Mouse (Mus musculus): ENCODE results near the gene Stil. TPM values are rescaled to one million over a fixed set of nuclear protein-coding genes. Genes with fewer than 3 reads are reported as not detected.

Gene Stil
- total and polyA plus RNA-seq, 3 experiments = 0.13 to 0.58 (median 0.31) TPM

GRCm38 (mm10) chr4:115083031-115083430 lies 83.1 kb downstream of the Stil start:
- DNase-seq = no peak

DNA sequence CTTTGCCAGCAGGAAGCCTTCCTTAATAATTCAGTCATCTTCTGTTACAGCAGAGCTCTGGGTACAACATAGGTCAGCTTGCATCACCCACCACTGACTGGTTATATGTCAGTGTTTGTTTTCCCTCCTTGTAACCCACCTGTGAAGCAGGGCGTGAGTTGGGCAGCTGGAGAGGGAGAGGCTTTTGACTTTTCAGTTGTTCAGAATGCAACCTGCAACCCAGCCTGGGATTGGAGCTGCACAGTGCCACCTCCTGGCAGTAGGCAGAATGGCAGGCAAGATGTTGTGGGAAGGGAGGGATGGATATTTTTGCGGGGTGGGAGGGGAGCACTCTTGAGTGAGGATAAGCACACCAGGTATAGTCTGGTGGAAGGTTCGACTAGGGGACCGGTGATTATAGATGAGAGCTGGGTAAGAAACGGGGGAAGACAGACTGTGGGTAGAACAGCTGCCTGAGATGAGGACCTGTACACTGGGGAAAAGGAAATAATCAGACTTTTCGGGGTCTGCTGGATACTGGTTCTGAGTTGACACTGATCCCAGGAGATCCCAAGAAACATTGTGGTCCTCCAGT lies 85.7 kb downstream of the Stil start:
- peak; percentile 57 for DNase-seq

GRCm38 (mm10) chr4:115086257-115086656 lies 86.3 kb downstream of the Stil start:
- DNase-seq = no peak

- no peak for DNase-seq
Measured at GRCm38 (mm10) chr4:115086763-115087415, 86.9 kb downstream of the Stil start.

DNA sequence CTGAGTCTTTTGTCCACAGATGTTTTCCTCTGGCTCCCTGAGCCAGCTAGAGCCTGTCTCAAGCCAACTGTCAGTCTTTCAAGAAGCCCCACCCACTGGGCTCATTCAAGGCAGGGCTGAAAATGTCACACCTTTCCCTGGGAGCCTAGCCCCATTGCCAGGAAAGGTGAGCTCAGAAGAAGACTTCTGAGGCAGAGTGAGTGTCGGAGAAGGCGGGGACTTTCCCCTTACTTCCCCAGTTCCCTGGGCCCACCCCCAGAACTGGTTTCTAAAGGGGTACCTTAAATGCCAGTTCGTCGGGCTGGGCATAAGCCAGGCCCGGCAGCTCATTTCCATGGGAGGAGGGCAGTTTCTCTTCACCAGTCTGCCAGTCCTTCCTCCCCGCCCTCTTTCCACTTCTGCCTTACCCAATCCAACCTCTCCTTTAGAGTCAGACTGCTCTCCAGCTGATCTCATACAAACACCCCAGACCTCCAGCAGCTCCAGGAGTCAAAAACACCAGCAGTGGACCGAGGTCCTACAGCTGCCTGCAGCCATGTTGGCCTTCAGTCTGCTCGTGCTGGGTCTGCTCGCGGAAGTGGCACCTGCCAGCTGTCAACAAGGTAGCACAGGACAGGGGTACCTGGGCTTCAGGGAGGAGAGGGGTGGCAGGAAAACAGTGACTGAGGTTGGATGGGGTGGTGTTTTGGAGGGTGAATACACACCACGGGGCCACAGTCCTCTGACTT lies 88.8 kb downstream of the Stil start, which contains the start of gene Pdzk1ip1:
TSS of gene Pdzk1ip1 (plus strand) at position 98 of the 728 bp plus-strand sequence.
- no peak for DNase-seq

DNA sequence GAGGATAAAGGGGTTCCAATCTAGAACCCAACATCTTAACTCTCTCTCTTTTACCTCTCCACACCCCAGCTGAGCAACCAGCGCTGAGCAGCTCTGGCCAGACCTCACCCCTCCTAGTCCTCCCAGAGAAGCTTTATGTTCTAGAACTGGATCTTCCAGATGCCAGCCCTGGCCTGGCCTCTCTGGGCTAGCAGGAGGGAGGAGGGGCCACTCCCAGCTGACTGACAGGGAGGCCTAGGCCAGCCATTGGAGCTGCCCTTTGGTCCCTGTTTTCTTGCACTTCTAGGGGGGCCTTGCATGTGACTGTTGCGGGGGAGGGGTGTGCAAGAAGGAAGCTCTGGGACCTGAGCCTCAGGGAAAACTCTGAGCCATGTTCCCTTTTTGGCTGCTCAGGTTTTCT lies 90.6 kb downstream of the Stil start:
- DNase-seq = no peak

- no peak for DNase-seq
Measured at GRCm38 (mm10) chr4:115091806-115092205, 91.8 kb downstream of the Stil start.

Other genes starting within 250 kb of the Stil start
- gene Gm12830, start 178.4 kb upstream of the Stil start, total RNA-seq (2021) = not detected
- gene Gm12830, start 178.4 kb upstream of the Stil start, polyA plus RNA-seq (2012; rRNA removed) = not detected in 2 replicates
- 1 to 10 TPM; 1.2 to 2.8 TPM for gene Foxd2, start 91.3 kb upstream of the Stil start, total RNA-seq (2021)
- 5.7 and 6.3 TPM in 2 replicates for gene Foxd2, start 91.3 kb upstream of the Stil start, polyA plus RNA-seq (2012; rRNA removed)
- not detected for gene Foxe3, start 74.1 kb upstream of the Stil start, total RNA-seq (2021)
- 0.20 and 1.2 TPM in 2 replicates for gene Foxe3, start 74.1 kb upstream of the Stil start, polyA plus RNA-seq (2012; rRNA removed)
- gene Cmpk1, start 12.9 kb upstream of the Stil start, total RNA-seq (2021) = 100 to 1,000 TPM; 106 to 118 TPM
- gene Cmpk1, start 12.9 kb upstream of the Stil start, polyA plus RNA-seq (2012; rRNA removed) = 30.9 and 37.6 TPM in 2 replicates
- gene Tal1, start 56.3 kb downstream of the Stil start, total RNA-seq (2021) = 1 to 10 TPM; 1.8 to 2.8 TPM
- gene Tal1, start 56.3 kb downstream of the Stil start, polyA plus RNA-seq (2012; rRNA removed) = 5.1 and 8.9 TPM in 2 replicates
- under 1 TPM; 0.48 to 0.61 TPM for gene Pdzk1ip1, start 88.5 kb downstream of the Stil start, total RNA-seq (2021)
- 5.1 and 10.0 TPM in 2 replicates for gene Pdzk1ip1, start 88.5 kb downstream of the Stil start, polyA plus RNA-seq (2012; rRNA removed)
- gene Cyp4x1, start 134.1 kb downstream of the Stil start, total RNA-seq (2021) = not detected
- 0.02 TPM in 1 of 2 replicates, not detected in the other for gene Cyp4x1, start 134.1 kb downstream of the Stil start, polyA plus RNA-seq (2012; rRNA removed)
- gene Cyp4a29, start 241.9 kb downstream of the Stil start, total RNA-seq (2021) = not detected
- not detected in 2 replicates for gene Cyp4a29, start 241.9 kb downstream of the Stil start, polyA plus RNA-seq (2012; rRNA removed)

Data from adrenal gland, adult 2 months (tissue).